Mouse (Mus musculus) layer of hippocampus, adult 9-11 months (tissue): ENCODE data around the gene Supt6.
"Not testable (repeated sequence)": the region's sequence is repeated elsewhere in the genome, so short reads cannot be mapped to it uniquely, and the experiment has no call there.

Experiments
- DNase-seq: peaks from one replicate; pipeline ENCODE4 v3.0.0; 2022

Gene Supt6

GRCm38 (mm10) chr11:78245627-78246317 lies at the start of gene Supt6, which contains the start of gene Sdf2:
Gene Supt6, minus strand, starts transcription at chr11:78245987.
Gene Sdf2, plus strand, starts transcription at chr11:78245746.
- DNase-seq: peak; percentile 83

- DNase-seq: no peak
Measured at GRCm38 (mm10) chr11:78294585-78294984, 48.8 kb upstream of the Supt6 start.

- no peak for DNase-seq
Measured at GRCm38 (mm10) chr11:78290654-78291053, 44.9 kb upstream of the Supt6 start, which contains the start of gene BC030499. Gene BC030499, plus strand, starts transcription at chr11:78290841.

GRCm38 (mm10) chr11:78289146-78289763 lies 43.5 kb upstream of the Supt6 start:
- no peak for DNase-seq

- DNase-seq: peak; percentile 73
Measured at GRCm38 (mm10) chr11:78279586-78279985, 33.8 kb upstream of the Supt6 start.

GRCm38 (mm10) chr11:78278853-78279252 lies 33.1 kb upstream of the Supt6 start:
- no peak for DNase-seq

GRCm38 (mm10) chr11:78276169-78276568 lies 30.4 kb upstream of the Supt6 start:
- not testable (repeated sequence) for DNase-seq

GRCm38 (mm10) chr11:78275596-78275995 lies 29.8 kb upstream of the Supt6 start:
- no peak for DNase-seq

GRCm38 (mm10) chr11:78271986-78272385 lies 26.2 kb upstream of the Supt6 start:
- DNase-seq: peak; percentile 85

- DNase-seq: no peak
Measured at GRCm38 (mm10) chr11:78265571-78265970, 19.8 kb upstream of the Supt6 start.

- DNase-seq: peak; percentile 40
Measured at GRCm38 (mm10) chr11:78262550-78262949, 16.8 kb upstream of the Supt6 start.

GRCm38 (mm10) chr11:78261380-78262352 lies 15.9 kb upstream of the Supt6 start, which contains the start of gene 2610507B11Rik:
Gene 2610507B11Rik, plus strand, starts transcription at chr11:78261752.
- peak; percentile 90 for DNase-seq

GRCm38 (mm10) chr11:78260489-78261258 lies 14.9 kb upstream of the Supt6 start:
- no peak for DNase-seq

- DNase-seq: no peak
Measured at GRCm38 (mm10) chr11:78256618-78257017, 10.8 kb upstream of the Supt6 start.

- no peak for DNase-seq
Measured at GRCm38 (mm10) chr11:78247727-78248140, 1.9 kb upstream of the Supt6 start.

- DNase-seq: no peak
Measured at GRCm38 (mm10) chr11:78247012-78247348, 1.2 kb upstream of the Supt6 start.

GRCm38 (mm10) chr11:78246318-78247011 lies 678 bp upstream of the Supt6 start:
- no peak for DNase-seq

GRCm38 (mm10) chr11:78245261-78245626 lies 543 bp downstream of the Supt6 start:
- no peak for DNase-seq

GRCm38 (mm10) chr11:78240193-78240857 lies 5.5 kb downstream of the Supt6 start:
- peak; percentile 91 for DNase-seq

GRCm38 (mm10) chr11:78231518-78231917 lies 14.3 kb downstream of the Supt6 start:
- no peak for DNase-seq

- DNase-seq: no peak
Measured at GRCm38 (mm10) chr11:78223586-78223985, 22.2 kb downstream of the Supt6 start.
